Mouse (Mus musculus) kidney, postnatal 0 days (tissue): ENCODE measurements around the gene Surf6. TPM values are rescaled to one million over a fixed set of nuclear protein-coding genes. Genes with fewer than 3 reads are reported as not detected.

ENCODE experiments used
- ATAC-seq: fragments of 200-750 bp; cut with Nextera tagmentation; replicated peaks from 2 replicates; pipeline ENCODE4 v1.8.0; 2017; ENCODE audit warnings: low read depth, moderate number of reproducible peaks, moderate TSS enrichment, moderate library complexity; ENCODE audit not compliant: low FRiP score
- DNase-seq: peaks from one replicate; pipeline ENCODE4 v3.0.0-alpha.2; 2016; ENCODE audit warnings: low spot score
- H3K27ac ChIP-seq: fragments of 300-500 bp; sonication (generic); 2 replicates; pipeline ENCODE4 v1.5.1; 2014; ENCODE audit warnings: mild to moderate bottlenecking
- H3K27me3 ChIP-seq: fragments of 300-500 bp; sonication (generic); 2 replicates; pipeline ENCODE4 v1.6.1; 2014; ENCODE audit warnings: low read length, mixed read lengths; ENCODE audit not compliant: insufficient read depth
- H3K36me3 ChIP-seq: fragments of 300-500 bp; sonication (generic); 2 replicates; pipeline ENCODE4 v1.6.1; 2014; ENCODE audit warnings: low read length, mixed read lengths; ENCODE audit not compliant: insufficient read depth
- H3K4me1 ChIP-seq: fragments of 300-500 bp; sonication (generic); replicated peaks from 2 replicates; pipeline ENCODE4 v1.6.1; 2014; ENCODE audit warnings: antibody characterized with exemption, low read length, mixed read lengths; ENCODE audit not compliant: insufficient read depth
- H3K4me2 ChIP-seq: fragments of 300-500 bp; sonication (generic); 2 replicates; pipeline ENCODE4 v1.6.1; 2014; ENCODE audit warnings: mild to moderate bottlenecking, low read length, moderate library complexity, mixed read lengths
- H3K4me3 ChIP-seq: fragments of 300-500 bp; sonication (generic); replicated peaks from 2 replicates; pipeline ENCODE4 v1.5.1; 2014; ENCODE audit warnings: low read depth, low read length
- H3K9ac ChIP-seq: fragments of 300-500 bp; sonication (generic); 2 replicates; pipeline ENCODE4 v1.6.1; 2014; ENCODE audit warnings: low read depth, low read length
- H3K9me3 ChIP-seq: fragments of 300-500 bp; sonication (generic); replicated peaks from 2 replicates; pipeline ENCODE4 v1.6.1; 2016; ENCODE audit warnings: low read length, inconsistent platforms, mixed read lengths
- CTCF ChIP-seq: IDR thresholded peaks from 2 replicates; pipeline ENCODE4 v1.5.1; 2016; ENCODE audit warnings: antibody characterized with exemption, low read depth, mild to moderate bottlenecking, moderate library complexity
- WGBS: fragments of 180-500 bp; shearing (Covaris S2); extraction: QIAGEN DNeasy Blood & Tissue Kit; methylation state at CpG from one replicate; pipeline ENCODE4 v1.1.7; 2014; 5-methylcytosine and 5-hydroxymethylcytosine counted together
- polyA plus RNA-seq: library from polyadenylated mRNA; unstranded; fragments of >200 nt; fragmentation: Nextera tagmentation; extraction: Ambion mirVana; gene quantifications from 2 replicates; pipeline ENCODE4 v1.2.1, GENCODE M21; 2015

Surf6 gene
- polyA plus RNA-seq, 1 experiment from 2014 or later, result 19.6 TPM

GRCm38 (mm10) chr2:26936425-26936824 is 33.7 kb upstream of the Surf6 start:
- Histone ChIP-seq H3K4me2 (no peak overlapping the region), H3K9me3 (no peaks in the 10 kb centered on the region), H3K36me3 (no peaks in the 10 kb centered on the region), H3K4me3 (no peak overlapping the region), H3K9ac (no peak overlapping the region), H3K4me1 (peaks cover 10% of the 10 kb centered on the region; the same call in 1 of the 2 replicates), H3K27ac (no peak overlapping the region), H3K27me3 (no peaks in the 10 kb centered on the region)
- 74% methylated on average over 1 of the region's 1 CpGs for WGBS
- DNase-seq, result no peak
- no peak for ATAC-seq
- TF ChIP-seq CTCF, result no peak

- H3K4me1 ChIP-seq, result peaks cover 10% of the 10 kb centered on the region; the same call in 1 of the 2 replicates
- H3K27ac ChIP-seq, result no peak overlapping the region
- no peaks in the 10 kb centered on the region for H3K27me3 ChIP-seq
- H3K9ac ChIP-seq, result no peak overlapping the region
- ATAC-seq, result no peak
- H3K36me3 ChIP-seq, result no peaks in the 10 kb centered on the region
- H3K4me3 ChIP-seq, result no peak overlapping the region
- TF ChIP-seq CTCF, result no peak
- H3K9me3 ChIP-seq, result no peaks in the 10 kb centered on the region
- H3K4me2 ChIP-seq, result no peak overlapping the region
- no peak for DNase-seq
- 95% methylated on average over 2 of the region's 2 CpGs for WGBS
These were observed 32.6 kb upstream of the Surf6 start for GRCm38 (mm10) chr2:26935286-26935685.

GRCm38 (mm10) chr2:26933304-26934055 is 30.8 kb upstream of the Surf6 start, which contains the start of the genes Surf4 and Stkld1:
Gene Surf4, minus strand, starts transcription at chr2:26933928.
Gene Stkld1, plus strand, starts transcription at chr2:26934047.
- no peak for TF ChIP-seq CTCF
- Histone ChIP-seq H3K27me3 (no peaks in the 10 kb centered on the region), H3K4me3 (peak within 1 kb of the TSS; percentile 82), H3K9me3 (no peaks in the 10 kb centered on the region), H3K4me1 (peaks cover 10% of the 10 kb centered on the region; the same call in 1 of the 2 replicates), H3K9ac (peak within 1 kb of the TSS; percentile 89), H3K36me3 (0 out of 2 replicates have a peak, but pooled peaks cover 3% of the 10 kb centered on the region), H3K27ac (peak within 1 kb of the TSS; percentile 94), H3K4me2 (peak within 1 kb of the TSS; percentile 75)
- ATAC-seq (peak; percentile 95), DNase-seq (peak; percentile 98)
- WGBS, result under 1% methylated on average over 57 of the region's 70 CpGs

- Histone ChIP-seq H3K9ac (peak overlapping the region; percentile 89), H3K4me2 (peak overlapping the region; percentile 75), H3K27me3 (no peaks in the 10 kb centered on the region), H3K4me1 (peaks cover 10% of the 10 kb centered on the region; the same call in 1 of the 2 replicates), H3K9me3 (no peaks in the 10 kb centered on the region), H3K27ac (peak overlapping the region; percentile 94), H3K4me3 (peak overlapping the region; percentile 82), H3K36me3 (peaks cover 9% of the 10 kb centered on the region)
- no peak for DNase-seq
- ATAC-seq, result no peak; the same call in 1 of the 2 replicates
- WGBS, result under 1% methylated on average over 32 of the region's 49 CpGs
- no peak for TF ChIP-seq CTCF
These were observed 30.0 kb upstream of the Surf6 start for GRCm38 (mm10) chr2:26932473-26933303.

GRCm38 (mm10) chr2:26930390-26930789 is 27.7 kb upstream of the Surf6 start:
- Histone ChIP-seq H3K4me3 (no peak overlapping the region), H3K4me2 (no peak overlapping the region), H3K9me3 (no peaks in the 10 kb centered on the region), H3K27ac (no peak overlapping the region; the same call in 1 of the 2 replicates), H3K36me3 (peaks cover 28% of the 10 kb centered on the region), H3K9ac (no peak overlapping the region), H3K4me1 (peaks cover 10% of the 10 kb centered on the region; the same call in 1 of the 2 replicates), H3K27me3 (no peaks in the 10 kb centered on the region)
- ATAC-seq (no peak), DNase-seq (peak; percentile 83)
- WGBS, result 43% methylated on average over 1 of the region's 1 CpGs
- peak; percentile 75 for TF ChIP-seq CTCF
